16 mouse cellular contexts compared by ENCODE assay signal in genomic region chr3:156870239-156870921, GRCm38 (mm10).
DNase-seq lines count a peak whose midpoint lies in the region; ATAC-seq and TF ChIP-seq lines count a peak whose summit lies in the region.
"Had no signal": no experiment of that assay in that cellular context is flagged by ENCODE, and none has a peak within 500 bp of the region (broad histone marks: within the 10 kb centered on the region; RNA-seq: fewer than 3 reads in every experiment).

No protein-coding gene starts in this region.

- H3K9ac ChIP-seq in kidney, embryonic 16.5 days (replicated peaks; ENCODE audit: low read length) = no peak overlapping the region
- no peak overlapping the region for H3K9ac ChIP-seq in embryonic facial prominence, embryonic 12.5 days
- no peak overlapping the region for H3K9ac ChIP-seq in forebrain, embryonic 14.5 days (ENCODE audit: low read length)
- H3K9ac ChIP-seq in limb, embryonic 14.5 days (ENCODE audit: low read depth, low read length, severe bottlenecking) = no peak overlapping the region
- H3K9ac ChIP-seq: heart, embryonic 13.5 days; limb, embryonic 15.5 days; stomach, embryonic 15.5 days had no signal

- no peaks in the 10 kb centered on the region for H3K36me3 ChIP-seq in kidney, embryonic 16.5 days (ENCODE audit: insufficient read depth, low read length)
- no peaks in the 10 kb centered on the region for H3K36me3 ChIP-seq in embryonic facial prominence, embryonic 12.5 days
- no peaks in the 10 kb centered on the region for H3K36me3 ChIP-seq in forebrain, embryonic 14.5 days (ENCODE audit: control insufficient read depth, insufficient read depth, low read length)
- H3K36me3 ChIP-seq in limb, embryonic 14.5 days (ENCODE audit: control insufficient read depth, insufficient read depth, low read length) = no peaks in the 10 kb centered on the region
- H3K36me3 ChIP-seq: heart, embryonic 13.5 days; limb, embryonic 15.5 days; stomach, embryonic 15.5 days had no signal

- WGBS in kidney, embryonic 16.5 days = 55% methylated on average over 3 of the region's 3 CpGs
- WGBS in embryonic facial prominence, embryonic 12.5 days = 50% methylated on average over 3 of the region's 3 CpGs
- 32% methylated on average over 3 of the region's 3 CpGs for WGBS in forebrain, embryonic 14.5 days
- 56% methylated on average over 3 of the region's 3 CpGs for WGBS in limb, embryonic 14.5 days
- WGBS in cerebellum, adult 2 months = 62% methylated on average over 3 of the region's 3 CpGs

- H3K27ac ChIP-seq in kidney, embryonic 16.5 days (ENCODE audit: low read length) = peak overlapping the region; percentile 60; the same call in 1 of the 2 replicates
- H3K27ac ChIP-seq in embryonic facial prominence, embryonic 12.5 days = peak overlapping the region; percentile 32; the same call in 1 of the 2 replicates
- H3K27ac ChIP-seq in forebrain, embryonic 14.5 days (ENCODE audit: low read depth, low read length) = peak overlapping the region; percentile 36; the same call in 1 of the 2 replicates
- no peak overlapping the region for H3K27ac ChIP-seq in limb, embryonic 14.5 days (replicated peaks; ENCODE audit: low read depth, low read length)
- no peak overlapping the region for H3K27ac ChIP-seq in cerebellum, adult 2 months (ENCODE audit: insufficient read depth, low read length)
- H3K27ac ChIP-seq: heart, embryonic 13.5 days; limb, embryonic 15.5 days; stomach, embryonic 15.5 days had no signal

- TF ChIP-seq CTCF in cerebellum, adult 2 months (IDR thresholded peaks at IDR 0.05; ENCODE audit: borderline replicate concordance, insufficient read depth, low read depth, low read length) = no peak

- no peaks in the 10 kb centered on the region for H3K9me3 ChIP-seq in kidney, embryonic 16.5 days (ENCODE audit: low read length)
- H3K9me3 ChIP-seq in embryonic facial prominence, embryonic 12.5 days = no peaks in the 10 kb centered on the region
- no peaks in the 10 kb centered on the region for H3K9me3 ChIP-seq in forebrain, embryonic 14.5 days (replicated peaks; ENCODE audit: control insufficient read depth, low read length)
- H3K9me3 ChIP-seq in limb, embryonic 14.5 days (ENCODE audit: control insufficient read depth, low read length) = no peaks in the 10 kb centered on the region
- H3K9me3 ChIP-seq: heart, embryonic 13.5 days; limb, embryonic 15.5 days; stomach, embryonic 15.5 days had no signal

- no peaks in the 10 kb centered on the region for H3K27me3 ChIP-seq in kidney, embryonic 16.5 days (ENCODE audit: insufficient read depth, low read length)
- H3K27me3 ChIP-seq in embryonic facial prominence, embryonic 12.5 days = no peaks in the 10 kb centered on the region
- H3K27me3 ChIP-seq in forebrain, embryonic 14.5 days (replicated peaks; ENCODE audit: control insufficient read depth, insufficient read depth, low read length) = no peaks in the 10 kb centered on the region
- H3K27me3 ChIP-seq in limb, embryonic 14.5 days (ENCODE audit: control insufficient read depth, insufficient read depth, low read length) = no peaks in the 10 kb centered on the region
- H3K27me3 ChIP-seq in cerebellum, adult 2 months (ENCODE audit: control insufficient read depth, insufficient read depth, low read length) = no peaks in the 10 kb centered on the region
- H3K27me3 ChIP-seq: heart, embryonic 13.5 days; limb, embryonic 15.5 days; stomach, embryonic 15.5 days had no signal

- DNase-seq in kidney, adult 11 months = no peak
- DNase-seq in forebrain, embryonic 14.5 days (ENCODE audit: low spot score) = no peak
- DNase-seq in limb, embryonic 14.5 days (ENCODE audit: low spot score) = peak; percentile 58
- DNase-seq in ovary, postnatal 36 days (ENCODE audit: low spot score) = no peak
- DNase-seq in cerebellum, adult 2 months = no peak
- no peak for DNase-seq in layer of hippocampus, postnatal 10 days (ENCODE audit: low spot score in 2 of 2)
- DNase-seq: adrenal gland, postnatal 36 days; B cell, adult 2 months; cerebellum, adult 11 months; gastrocnemius, postnatal 25 days; lung, postnatal 10 days had no signal

- ATAC-seq in kidney, embryonic 16.5 days (ENCODE audit: low FRiP score, low TSS enrichment) = 0 out of 2 replicates have a peak, but pooled peaks have one; percentile 27
- ATAC-seq in embryonic facial prominence, embryonic 12.5 days (ENCODE audit: insufficient number of reproducible peaks, insufficient read depth, low FRiP score, low TSS enrichment) = peak; percentile 35; the same call in 1 of the 2 replicates
- ATAC-seq in forebrain, embryonic 14.5 days = peak; percentile 54; the same call in 1 of the 2 replicates
- ATAC-seq in limb, embryonic 14.5 days (ENCODE audit: low FRiP score, low read depth) = no peak

- TF ChIP-seq POLR2A in limb, embryonic 14.5 days (IDR thresholded peaks at IDR 0.05; ENCODE audit: borderline replicate concordance, extremely low read depth, insufficient read depth, insufficient read length) = no peak
- no peak for TF ChIP-seq POLR2A in cerebellum, adult 2 months (IDR thresholded peaks at IDR 0.05; ENCODE audit: borderline replicate concordance, insufficient read depth, low read length)

- no peak overlapping the region for H3K4me2 ChIP-seq in kidney, embryonic 16.5 days (replicated peaks; ENCODE audit: low read depth, low read length)
- H3K4me2 ChIP-seq in embryonic facial prominence, embryonic 12.5 days (replicated peaks) = no peak overlapping the region
- no peak overlapping the region for H3K4me2 ChIP-seq in forebrain, embryonic 14.5 days (ENCODE audit: low read length)
- H3K4me2 ChIP-seq in limb, embryonic 14.5 days (replicated peaks; ENCODE audit: low read depth, low read length, severe bottlenecking) = no peak overlapping the region
- H3K4me2 ChIP-seq: heart, embryonic 13.5 days; limb, embryonic 15.5 days; stomach, embryonic 15.5 days had no signal

- peaks cover 3% of the 10 kb centered on the region; the same call in 1 of the 2 replicates for H3K4me1 ChIP-seq in kidney, embryonic 16.5 days (ENCODE audit: insufficient read depth, low read length)
- H3K4me1 ChIP-seq in embryonic facial prominence, embryonic 12.5 days = peaks cover 6% of the 10 kb centered on the region; the same call in 1 of the 2 replicates
- peaks cover 10% of the 10 kb centered on the region; the same call in 1 of the 2 replicates for H3K4me1 ChIP-seq in forebrain, embryonic 14.5 days (ENCODE audit: control insufficient read depth, insufficient read depth, low read length)
- H3K4me1 ChIP-seq in limb, embryonic 14.5 days (ENCODE audit: control insufficient read depth, insufficient read depth, low read length) = no peaks in the 10 kb centered on the region
- H3K4me1 ChIP-seq in cerebellum, adult 2 months (ENCODE audit: control insufficient read depth, insufficient read depth, low read length) = peaks cover 8% of the 10 kb centered on the region
- H3K4me1 ChIP-seq: limb, embryonic 15.5 days; stomach, embryonic 15.5 days had no signal

- H3K4me3 ChIP-seq in kidney, embryonic 16.5 days (ENCODE audit: low read length) = no peak overlapping the region
- no peak overlapping the region for H3K4me3 ChIP-seq in embryonic facial prominence, embryonic 12.5 days
- H3K4me3 ChIP-seq in forebrain, embryonic 14.5 days (ENCODE audit: low read depth, low read length) = no peak overlapping the region
- H3K4me3 ChIP-seq in limb, embryonic 14.5 days (replicated peaks; ENCODE audit: low read length) = no peak overlapping the region
- H3K4me3 ChIP-seq in cerebellum, adult 2 months (replicated peaks; ENCODE audit: insufficient read depth, low read depth, low read length) = no peak overlapping the region
- H3K4me3 ChIP-seq: heart, embryonic 13.5 days; limb, embryonic 15.5 days; stomach, embryonic 15.5 days had no signal

Comparison
In these comparisons a context has a peak if more than half of its experiments do, and no peak if none do; other contexts are left out.
1. H3K27ac ChIP-seq: peak in kidney, embryonic 16.5 days (single experiment), embryonic facial prominence, embryonic 12.5 days (single experiment) and forebrain, embryonic 14.5 days (single experiment); none in limb, embryonic 14.5 days (single experiment) and cerebellum, adult 2 months (single experiment).